Mouse (Mus musculus): ENCODE measurements around the gene Hfm1.

Gene Hfm1

DNA sequence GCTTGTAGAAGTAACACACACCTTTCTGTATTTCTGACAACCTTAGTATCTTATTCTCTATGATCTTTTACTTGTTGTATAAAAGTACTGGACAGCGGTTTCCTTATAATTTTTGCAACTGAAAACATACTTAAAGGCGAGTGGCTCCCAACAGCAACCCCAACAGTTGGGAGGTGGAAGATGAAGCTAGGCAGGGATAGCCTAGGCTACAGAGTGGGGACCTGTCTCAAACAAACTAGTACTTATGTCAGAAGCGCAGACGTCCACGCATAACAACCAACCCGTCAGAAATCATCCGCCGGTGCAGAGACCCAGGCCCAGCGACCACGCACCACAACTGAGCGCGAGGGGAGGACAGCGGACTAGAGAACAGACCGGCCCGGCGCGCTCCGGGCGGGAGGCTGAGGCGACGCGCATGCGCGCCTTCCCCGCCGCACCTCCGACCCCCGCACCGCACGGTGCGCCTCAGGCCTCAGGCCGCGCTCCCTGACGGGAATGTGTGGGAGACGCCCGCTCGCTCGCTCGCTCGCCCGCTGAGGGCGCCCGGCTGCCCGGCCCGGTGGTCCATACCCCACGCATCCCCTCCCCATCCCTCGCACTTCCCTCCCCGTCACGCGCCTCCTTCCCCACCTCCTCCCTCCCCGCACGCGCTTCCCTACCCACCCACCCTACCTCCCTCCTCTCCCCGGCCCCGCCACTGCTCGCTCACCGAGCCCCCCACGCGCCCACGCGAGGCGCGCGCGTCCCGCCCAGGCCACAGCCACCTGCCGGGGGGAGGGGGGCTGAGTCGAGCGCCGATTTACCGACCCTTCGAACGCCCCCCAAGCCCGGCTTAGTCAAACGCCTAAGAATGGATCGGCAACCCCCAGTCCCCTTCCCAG lies at the start of gene Hfm1:
Gene Hfm1, minus strand, starts transcription at position 834 of the 881 bp plus-strand sequence.
- DNase-seq (ENCODE audit: low spot score): peak; percentile 4

DNA sequence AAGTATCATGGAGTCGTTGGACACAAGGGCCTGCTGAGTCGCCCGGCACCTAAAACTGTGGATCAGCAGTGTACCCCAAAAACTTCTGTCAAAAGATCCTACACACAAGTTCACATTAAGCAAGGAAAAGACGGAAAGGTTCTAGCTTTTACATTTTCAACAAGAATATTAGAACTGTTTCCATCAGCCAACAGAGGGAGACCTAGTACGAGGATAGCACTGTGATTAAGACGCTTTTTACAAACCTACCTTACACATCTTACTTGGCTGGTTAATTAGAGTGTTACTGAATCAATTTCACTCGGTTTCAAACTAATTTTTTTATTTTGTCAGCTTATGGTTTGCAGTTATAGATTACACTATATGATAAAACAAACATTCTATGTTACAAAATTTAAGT lies 47.8 kb upstream of the Hfm1 start:
- no peak for DNase-seq (ENCODE audit: low spot score)

DNA sequence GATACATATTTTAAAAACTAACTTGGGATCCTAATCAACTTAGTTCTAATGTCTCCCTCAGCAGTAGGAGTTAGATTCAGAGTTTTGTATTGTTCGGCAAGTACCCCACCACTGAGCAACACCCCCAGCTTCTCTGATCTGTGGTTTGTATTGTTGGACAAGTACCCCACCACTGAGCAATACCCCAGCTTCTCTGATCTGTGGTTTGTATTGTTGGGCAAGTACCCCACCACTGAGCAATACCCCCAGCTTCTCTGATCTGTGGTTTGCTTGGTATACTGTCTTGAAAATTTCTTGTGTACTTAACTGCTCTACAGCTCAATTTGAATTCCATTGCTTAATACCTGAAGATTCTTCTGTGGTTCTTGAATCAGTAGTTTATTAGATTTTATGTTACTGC lies 41.5 kb upstream of the Hfm1 start:
- DNase-seq (ENCODE audit: low spot score): no peak

DNA sequence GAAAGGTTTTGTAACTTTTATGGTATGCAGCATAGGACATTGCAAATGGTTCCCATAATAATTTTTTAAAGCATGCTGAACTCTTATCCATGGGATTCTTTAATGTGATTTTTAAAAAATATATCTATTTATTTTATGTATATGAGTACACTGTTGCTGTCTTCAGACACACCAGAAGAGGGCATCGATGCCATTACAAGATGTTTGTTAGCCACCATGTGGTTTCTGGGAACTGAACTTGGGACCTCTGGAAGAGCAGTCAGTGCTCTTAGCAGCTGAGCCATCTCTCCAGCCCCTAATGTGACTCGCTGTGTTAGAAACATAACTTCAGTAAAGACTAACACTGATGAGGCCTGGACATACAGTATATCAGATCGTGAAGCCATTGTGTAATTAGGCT lies 40.3 kb upstream of the Hfm1 start:
- no peak for DNase-seq (ENCODE audit: low spot score)

DNA sequence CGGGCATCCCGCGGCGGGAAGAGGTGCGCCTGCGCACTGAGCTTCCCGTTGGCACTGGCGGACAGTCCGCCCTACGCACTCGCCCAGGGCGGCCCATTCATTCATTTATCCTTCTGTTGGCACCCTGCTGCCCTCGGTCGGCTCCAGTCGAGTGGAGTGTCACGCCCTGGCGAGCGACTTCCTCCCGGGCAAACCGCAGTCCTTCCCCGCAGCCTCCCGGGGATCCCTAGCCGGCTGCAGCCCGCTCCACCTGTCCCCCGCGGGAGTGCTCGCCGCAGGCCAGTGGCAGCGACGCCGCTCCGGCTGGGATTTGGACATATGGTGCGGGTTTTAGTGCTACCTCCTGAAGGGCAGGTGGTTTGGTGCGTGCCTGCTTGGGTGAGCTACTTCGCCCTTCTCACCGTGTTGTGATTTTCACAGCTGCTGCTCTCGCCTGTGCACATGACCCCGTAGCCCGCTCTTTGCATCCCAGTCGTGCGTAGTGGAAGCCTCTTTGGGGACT lies 38.4 kb upstream of the Hfm1 start:
- DNase-seq (ENCODE audit: low spot score): no peak

DNA sequence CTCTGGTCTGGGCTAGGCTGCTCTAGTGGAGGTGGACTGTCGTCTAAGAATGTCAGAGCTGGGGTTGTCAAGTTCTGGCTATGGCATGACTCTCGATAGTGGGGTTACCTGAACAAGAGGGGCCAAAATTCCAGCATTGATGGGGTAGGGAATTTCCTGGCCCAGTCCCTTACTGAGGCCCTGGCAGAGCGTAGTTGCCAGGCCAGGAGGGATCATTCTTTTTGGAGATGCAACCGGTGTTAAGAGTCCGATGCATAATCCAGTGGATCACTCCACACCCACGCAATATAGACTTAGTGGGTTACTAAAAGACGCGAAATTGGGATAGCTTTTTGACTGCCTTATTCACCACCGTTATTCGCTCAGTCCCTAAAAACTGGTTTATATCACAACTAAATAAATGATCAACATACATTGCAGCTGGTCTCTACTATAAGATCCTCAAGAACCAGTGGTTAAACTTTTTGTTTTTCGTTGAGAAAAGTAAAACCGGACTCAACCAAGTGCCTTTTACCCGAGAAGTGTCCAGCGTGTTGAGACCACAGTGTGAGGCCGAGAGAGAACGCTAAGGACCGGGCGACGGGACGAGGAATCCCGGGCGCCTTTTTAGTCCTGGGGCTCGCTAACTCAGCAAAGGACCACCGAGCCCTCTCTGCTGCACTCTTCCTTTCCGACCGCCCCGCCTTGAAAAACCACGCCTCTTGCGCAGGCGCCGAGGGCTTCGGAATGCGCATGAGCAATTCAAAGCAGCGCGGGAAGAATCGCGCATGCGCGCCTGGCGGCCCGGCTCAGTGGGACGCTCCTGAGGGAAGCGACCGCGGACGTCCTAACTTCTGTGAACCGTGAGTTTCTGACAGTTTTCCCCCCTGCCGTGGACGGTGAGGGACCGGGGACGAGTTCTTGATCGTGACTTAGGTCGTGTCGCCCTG lies 37.7 kb upstream of the Hfm1 start, which contains the start of gene Cdc7:
Gene Cdc7, plus strand, starts transcription at position 739 of the 929 bp plus-strand sequence.
- DNase-seq (ENCODE audit: low spot score): peak; percentile 95

DNA sequence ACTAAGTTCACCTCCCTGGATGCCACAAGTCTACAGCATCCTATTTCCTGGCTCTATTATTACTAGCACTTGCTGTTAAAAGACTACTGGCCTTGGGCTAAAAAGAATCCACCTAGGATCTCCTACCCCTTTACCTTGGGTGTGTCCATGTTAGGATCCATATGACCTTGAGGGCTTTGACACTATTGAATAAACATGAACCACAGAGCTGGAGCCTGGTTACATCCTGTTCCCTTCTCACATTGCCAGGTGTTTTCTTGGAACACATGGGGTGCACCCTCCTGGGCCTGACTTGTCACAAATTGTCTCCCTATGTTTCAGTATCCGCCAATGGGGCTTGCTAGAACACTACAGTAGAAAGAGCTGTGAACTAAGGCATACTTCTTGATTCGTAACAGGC lies 34.3 kb upstream of the Hfm1 start:
- DNase-seq (ENCODE audit: low spot score): no peak

DNA sequence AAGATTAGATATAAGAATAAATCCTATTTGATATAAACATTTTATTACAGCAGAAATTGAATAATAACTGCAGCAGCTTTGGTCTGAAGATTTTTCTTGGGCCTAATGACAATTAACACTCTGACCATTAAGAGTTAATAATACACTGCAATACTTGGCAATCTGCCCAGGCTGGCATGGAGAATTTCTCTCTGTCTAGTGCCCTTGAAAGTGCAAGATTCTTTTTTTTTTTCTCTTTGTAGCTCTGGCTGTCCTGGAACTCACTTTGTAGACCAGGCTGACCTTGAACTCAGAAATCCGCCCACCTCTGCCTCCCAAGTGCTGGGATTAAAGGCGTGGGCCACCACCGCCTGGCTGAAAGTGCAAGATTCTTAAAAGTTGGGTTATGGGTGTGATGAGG lies 32.9 kb upstream of the Hfm1 start:
- no peak for DNase-seq (ENCODE audit: low spot score)

DNA sequence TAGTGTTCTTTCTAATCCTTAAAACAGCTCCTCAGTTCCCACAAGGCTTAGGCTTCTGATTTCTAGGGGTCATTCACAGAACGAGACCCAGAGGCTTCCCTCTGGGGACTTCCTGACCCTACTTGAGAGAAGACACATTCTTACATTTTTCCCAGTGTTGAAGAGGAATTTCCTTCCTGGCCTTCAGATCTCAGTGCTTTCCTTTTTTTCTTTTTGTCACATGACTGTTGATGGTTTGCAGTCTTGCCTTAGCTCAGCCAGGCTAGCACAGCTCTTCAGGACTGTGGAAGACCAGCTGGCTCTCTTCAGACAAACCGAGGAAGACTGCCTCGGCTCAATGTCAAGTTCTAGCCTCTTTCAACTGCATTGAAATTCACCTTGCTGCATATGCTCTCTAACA lies 30.3 kb upstream of the Hfm1 start:
- no peak for DNase-seq (ENCODE audit: low spot score)

DNA sequence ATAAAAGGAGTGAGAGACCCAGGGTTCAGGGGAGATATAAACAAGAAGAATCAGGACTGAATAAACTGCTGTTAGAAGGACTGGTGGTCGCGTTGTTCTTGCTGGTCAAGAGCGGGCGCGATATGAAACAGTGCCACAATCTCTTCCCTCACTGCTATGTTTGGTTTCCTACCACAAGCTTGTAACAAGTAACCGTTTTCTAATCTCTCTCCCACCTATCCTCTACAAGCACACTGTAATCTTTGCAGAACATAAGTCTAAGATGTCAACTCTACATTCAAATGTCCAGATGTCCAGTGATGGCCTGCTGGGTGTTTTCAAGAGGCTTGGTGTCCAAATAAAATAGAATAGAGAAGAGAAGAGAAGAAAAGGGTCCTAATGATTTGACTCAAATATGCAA lies 22.6 kb upstream of the Hfm1 start:
- no peak for DNase-seq (ENCODE audit: low spot score)

DNA sequence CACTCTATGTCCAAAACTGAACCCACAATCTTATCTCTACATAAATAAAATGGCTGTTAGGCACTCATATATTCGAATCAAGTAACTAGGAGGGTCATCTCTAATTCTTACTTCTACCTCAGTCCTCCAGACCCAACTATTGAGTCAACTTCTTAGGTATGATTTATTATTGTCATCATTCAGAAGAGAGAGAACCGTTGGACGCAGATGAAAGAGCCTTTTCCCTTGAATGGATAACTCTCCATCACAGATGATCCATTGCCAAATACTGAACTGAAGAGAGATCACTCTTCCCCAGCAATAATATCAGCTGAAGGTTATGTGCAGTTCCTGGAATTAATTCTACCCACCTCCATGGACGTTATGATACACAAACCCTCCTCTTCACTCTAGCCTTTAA lies 20.2 kb upstream of the Hfm1 start:
- DNase-seq (ENCODE audit: low spot score): no peak

DNA sequence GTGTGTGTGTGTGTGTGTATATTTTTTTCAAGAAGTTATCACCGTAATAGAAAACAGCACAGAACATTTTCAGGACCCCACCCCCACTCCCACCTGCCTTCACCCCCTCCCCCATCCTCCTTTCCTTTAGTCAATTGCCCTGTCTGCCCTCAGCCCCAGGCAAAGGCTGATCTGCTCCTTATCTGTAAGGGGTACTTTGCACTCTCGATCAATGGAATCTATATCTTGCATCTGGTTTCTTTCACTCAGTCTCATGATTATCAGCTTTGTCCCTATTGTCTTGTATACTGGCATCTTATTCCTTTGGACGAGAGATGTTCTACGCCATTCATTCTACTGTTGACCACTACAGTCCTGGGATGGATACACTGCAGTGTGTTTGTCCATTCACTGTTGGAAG lies 1.9 kb upstream of the Hfm1 start:
- DNase-seq (ENCODE audit: low spot score): no peak

DNA sequence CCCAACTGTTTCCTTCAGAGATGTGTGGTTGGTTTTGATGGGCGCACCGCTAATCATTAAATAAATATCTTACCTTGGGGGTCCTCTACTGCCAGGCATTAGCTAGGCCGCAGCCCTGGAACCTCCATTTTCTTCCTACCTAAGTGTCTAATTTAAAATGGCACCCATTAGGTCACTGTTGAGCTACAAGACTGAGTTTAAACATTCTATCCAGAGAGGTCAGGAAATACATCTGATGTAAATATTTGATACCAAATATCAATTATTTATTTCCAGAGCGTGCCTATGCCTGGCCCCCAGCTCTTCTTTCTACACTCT lies 207 bp upstream of the Hfm1 start:
- no peak for DNase-seq (ENCODE audit: low spot score)

DNA sequence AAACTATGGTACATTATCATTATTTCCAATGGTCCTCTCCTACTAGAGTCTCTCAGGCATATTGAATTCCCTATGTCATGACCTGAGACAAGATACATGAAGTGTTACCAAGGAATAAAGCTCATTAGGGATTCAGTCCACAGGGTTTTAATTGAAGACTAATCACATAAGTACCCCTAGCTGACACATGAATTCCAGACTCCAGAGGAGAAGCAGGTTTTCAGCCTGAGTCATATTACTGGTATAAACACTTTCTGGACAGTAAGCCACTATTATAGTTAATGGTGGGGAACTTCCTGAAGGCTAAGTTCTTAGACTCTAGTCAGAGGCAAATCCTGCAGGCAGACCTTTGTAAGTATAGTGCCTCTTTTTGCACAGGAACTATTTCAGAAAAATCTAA lies 6.8 kb downstream of the Hfm1 start:
- no peak for DNase-seq (ENCODE audit: low spot score)

DNA sequence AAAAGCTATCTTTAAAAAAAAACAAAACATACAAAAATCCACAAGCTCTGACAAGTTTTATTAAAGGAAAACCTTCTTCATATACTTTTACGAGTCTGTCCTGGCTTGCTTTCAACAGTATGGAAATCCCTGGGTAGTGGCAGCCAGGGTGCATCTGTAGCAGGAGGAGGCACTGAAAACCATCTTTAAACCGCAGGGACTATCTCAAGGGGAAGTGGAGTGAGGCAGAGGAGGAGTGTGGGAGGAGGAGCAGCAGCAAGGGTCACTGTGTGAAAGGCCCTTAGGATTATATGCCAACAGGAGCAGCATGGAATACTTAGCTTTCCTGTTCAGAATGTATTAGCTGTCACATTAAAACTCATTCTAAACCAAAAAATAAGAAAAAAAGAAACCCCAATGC lies 29.2 kb downstream of the Hfm1 start:
- no peak for DNase-seq (ENCODE audit: low spot score)

DNA sequence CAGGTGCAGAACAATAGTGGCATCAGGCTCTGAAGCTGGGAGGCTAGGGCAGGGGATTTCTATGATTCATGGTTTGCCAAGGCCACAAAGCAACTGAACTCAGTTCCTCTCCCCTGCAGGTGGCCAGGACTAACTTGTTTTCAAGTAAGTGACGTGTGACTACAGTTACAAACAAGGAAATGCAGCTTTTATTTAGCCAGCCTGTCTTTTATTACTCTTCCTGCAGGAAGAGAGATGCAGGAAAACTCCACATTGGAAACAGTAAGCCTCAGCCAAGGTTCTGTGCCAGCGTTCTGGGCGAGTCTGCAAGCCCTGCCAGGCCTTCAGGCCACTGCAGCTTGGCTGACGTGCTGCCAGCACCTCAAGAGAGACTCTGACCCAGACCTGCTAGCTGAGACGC lies 34.3 kb downstream of the Hfm1 start:
- peak; percentile 3 for DNase-seq (ENCODE audit: low spot score)

DNA sequence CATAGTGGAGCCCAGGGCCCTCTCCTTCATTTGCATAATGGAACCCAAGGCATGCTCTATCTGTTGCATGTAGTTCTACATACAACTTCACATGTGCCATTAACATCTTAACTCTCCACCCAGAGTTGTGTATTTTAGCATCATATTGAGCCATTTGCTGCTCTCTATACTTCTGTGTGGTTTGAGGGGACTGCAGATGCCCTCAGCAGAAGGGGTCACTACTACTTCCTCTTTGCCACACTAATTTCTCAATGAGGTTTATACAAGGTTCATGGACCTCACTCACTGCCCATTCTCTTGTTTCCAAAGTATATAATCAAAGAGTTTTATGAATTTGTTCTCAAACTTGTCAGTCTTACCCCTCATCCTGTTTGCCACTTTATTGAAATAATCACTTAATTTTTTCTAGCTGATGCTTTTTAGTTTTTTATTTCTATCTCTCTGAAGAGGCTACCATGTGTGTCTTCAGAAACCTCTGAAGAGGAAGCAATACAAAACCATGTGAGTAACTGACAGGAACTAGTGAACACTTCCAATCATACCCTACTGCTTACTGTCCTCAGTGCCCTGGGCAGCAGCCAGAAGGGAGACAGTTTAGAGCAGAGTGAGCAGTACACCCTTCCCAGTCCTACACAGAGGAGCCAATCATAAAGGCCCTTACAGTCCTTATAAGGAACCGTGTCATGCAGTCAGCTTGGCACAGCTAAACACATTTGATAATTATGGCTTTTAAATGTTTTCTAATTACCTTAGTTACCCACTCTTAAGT lies 38.6 kb downstream of the Hfm1 start:
- no peak for DNase-seq (ENCODE audit: low spot score)

DNA sequence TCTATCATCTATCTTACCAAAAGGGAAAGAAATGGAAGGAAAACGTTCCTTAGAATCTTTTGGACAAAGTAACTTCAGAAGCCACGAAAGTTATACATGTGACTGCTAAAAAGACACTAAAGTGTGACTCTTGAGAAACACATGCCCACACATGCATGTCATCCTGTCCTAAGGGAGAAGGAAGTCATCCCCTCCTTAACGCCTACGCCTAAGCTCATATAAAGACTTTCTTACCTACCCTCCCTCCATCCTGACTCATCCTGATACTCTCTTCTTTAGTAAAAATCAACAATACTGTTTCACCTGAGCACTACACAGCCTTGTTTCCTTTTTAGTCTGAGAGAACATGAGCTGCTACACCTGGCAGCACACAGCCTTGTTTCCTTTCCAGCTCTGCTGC lies 40.6 kb downstream of the Hfm1 start:
- DNase-seq (ENCODE audit: low spot score): no peak

DNA sequence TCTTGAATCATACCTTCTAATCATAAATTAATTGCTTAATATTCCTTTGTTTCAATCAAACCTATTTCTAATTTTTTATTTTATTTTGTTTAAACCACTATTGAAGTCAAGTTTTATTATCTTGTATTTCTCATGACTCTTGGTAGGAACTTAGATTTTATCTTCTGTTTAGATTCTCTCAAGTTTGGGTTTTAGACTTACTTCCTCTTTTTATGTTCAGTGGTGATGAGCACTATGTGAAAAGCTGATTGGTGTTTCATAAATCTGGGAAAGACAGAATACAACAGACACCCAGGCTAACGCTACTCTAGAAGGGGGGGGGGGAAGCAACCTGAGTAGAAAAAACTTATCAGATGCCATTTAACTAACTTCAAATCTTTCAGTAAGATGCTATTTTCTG lies 49.7 kb downstream of the Hfm1 start:
- DNase-seq (ENCODE audit: low spot score): no peak

DNA sequence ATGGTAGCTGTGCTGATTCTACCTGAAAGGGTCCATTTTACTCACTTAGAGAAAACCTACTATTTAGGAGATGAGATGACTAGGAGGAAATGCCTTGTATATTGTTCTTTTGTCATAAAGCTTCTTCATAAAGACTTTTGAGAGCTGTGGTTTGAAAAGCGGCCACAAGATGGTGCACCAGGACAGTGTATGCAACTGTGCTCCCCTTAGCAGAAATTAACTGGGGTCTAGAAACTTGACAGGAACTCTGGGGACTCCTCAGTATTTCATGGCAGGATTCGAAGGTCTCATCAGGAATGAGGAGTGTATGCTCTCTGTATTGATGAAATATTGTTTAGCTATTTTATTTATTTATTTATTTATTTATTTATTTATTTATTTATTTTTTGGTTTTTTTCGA lies 65.7 kb downstream of the Hfm1 start:
- peak; percentile 27 for DNase-seq (ENCODE audit: low spot score)

DNA sequence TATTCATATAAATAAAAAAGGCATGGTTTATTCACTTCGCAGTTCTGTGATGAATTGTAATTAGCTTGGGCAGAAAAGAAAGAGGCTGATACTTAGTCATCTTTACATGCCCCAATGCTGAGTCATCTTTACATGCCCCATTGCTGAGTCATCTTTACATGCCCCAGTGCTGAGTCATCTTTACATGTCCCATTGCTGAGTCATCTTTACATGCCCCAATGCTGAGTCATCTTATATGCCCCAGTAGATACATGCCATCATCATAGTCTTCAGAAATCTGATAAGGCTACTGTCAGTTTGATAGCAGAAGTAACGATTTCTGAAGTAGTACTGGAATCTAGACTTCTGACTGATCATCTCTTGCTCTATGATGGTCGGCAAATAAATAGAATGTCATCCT lies 72.8 kb downstream of the Hfm1 start:
- no peak for DNase-seq (ENCODE audit: low spot score)

DNA sequence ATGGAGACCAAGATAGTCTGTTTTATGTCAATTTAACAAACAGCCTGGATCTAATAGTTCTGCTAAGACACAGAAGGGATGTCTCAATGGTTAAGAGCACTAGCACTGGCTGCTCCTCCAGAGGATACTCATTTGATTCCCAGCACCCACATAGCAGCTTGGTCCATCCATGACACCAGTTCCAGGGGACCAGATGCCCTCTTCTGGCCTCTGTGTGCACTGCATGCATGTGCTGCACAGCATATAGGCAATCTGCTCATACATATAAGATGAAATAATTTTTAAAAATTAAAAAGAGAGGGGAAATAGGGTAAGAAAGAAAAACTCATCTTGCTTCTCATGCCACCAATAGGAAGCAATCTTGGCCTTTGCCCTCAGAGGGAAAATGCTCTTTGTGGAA lies 79.1 kb downstream of the Hfm1 start:
- no peak for DNase-seq (ENCODE audit: low spot score)

Measured in spleen, adult 12 weeks (tissue).